Mouse (Mus musculus) right cerebral cortex, adult 18-20 months (tissue): ENCODE data around the gene Cmss1.
A peak's percentile ranks its signal among the peaks of the same experiment; 100 is the strongest.

ENCODE experiments used
- DNase-seq: peaks from one replicate; pipeline ENCODE4 v3.0.0; 2022; ENCODE audit warnings: mixed read lengths

Gene Cmss1

GRCm38 (mm10) chr16:57606444-57607227 lies at the start of gene Cmss1:
Cmss1 (minus strand) TSS chr16:57606864.
- DNase-seq: peak; percentile 79

GRCm38 (mm10) chr16:57649888-57650287 lies 43.2 kb upstream of the Cmss1 start:
- DNase-seq: no peak

GRCm38 (mm10) chr16:57641346-57641885 lies 34.8 kb upstream of the Cmss1 start:
- DNase-seq: no peak

GRCm38 (mm10) chr16:57634766-57635165 lies 28.1 kb upstream of the Cmss1 start:
- DNase-seq: no peak

DNA sequence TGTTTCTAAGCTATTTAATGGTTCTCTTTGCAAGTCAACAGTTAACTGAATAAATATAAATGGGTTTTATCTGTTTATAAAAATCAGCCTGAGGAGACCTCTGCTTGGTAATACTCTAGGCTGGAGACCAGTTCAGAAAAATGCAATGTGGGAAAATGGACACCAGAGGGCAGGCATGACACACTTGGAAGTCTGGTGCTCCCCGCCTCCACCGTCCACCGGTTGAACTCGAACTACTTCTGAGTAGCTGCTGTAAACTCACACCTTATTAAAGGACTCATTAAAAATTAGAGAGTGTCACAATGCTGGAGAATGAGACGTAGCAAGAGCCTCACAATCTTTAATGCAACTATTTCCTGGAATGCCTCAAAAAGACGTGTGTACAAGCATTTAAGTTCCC lies 27.5 kb upstream of the Cmss1 start:
- peak; percentile 73 for DNase-seq

DNA sequence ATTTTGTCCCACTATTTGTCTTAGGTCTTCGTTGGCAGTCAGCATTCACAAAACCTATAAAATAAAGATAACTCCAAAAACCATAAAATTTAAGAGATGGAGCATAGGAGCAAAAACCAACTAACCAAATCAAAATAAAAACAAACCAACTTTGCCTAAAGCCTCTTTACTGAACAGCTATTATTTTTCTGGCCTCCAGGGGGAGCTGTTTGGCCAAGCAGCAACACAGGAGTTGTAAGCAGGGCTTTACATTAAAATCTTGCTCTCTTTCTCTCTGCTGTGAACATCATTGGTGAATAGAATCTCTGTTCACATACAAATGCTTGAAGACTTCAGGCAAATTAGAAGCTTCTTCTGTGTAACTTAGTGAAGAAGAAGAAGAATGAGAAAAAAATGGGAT lies 5.1 kb upstream of the Cmss1 start:
- peak; percentile 28 for DNase-seq

DNA sequence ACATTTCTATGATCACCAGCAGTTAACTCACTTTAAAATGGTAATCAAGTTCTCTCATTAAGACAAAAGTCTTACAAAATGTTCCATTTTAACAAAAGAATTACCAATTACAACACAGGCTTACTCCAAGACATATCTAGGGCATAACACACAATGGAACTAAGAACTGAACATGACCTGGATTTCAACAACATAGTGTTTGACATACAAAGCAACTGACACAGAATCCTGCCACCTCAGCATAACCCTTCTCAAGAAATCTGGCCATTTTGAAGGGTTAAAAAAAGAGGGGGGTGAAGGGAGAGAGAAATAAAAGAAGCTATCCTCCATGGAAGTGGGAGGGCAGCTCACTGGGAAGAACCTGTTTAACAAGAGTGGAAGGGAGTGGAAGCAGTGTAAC lies 5.6 kb downstream of the Cmss1 start:
- no peak for DNase-seq

DNA sequence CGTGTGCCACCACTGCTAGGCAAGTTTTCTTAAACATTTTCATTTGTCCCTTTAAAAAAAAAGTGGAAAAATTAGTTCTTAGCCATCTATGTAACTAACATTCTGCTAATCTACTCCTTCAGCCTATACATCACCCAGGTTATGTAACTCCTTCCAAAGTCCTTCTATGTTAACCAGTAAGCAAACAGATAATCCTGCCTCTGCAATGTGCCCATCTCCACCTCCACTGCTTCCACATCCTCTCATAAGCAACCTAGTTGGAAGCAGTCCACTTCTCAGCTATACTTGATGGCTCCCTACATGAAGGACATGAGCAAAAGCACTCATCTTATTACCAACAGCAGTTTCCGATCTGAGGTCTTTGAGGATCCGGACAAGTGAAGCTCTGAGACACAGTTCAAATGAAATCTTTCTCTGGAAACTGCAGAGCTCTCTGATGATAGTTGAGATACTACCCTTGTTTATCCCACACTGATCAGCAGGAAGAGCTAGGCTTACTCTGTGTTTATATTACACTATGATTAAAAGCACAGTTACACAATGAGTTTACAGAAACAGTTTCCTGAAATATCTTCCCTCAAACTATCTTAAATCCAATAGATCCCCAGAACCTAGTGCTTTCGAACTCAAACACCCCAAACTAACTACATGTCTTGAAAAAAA lies 9.2 kb downstream of the Cmss1 start:
- DNase-seq: peak; percentile 4

- DNase-seq: peak; percentile 14
Observed at GRCm38 (mm10) chr16:57593422-57594157, 13.1 kb downstream of the Cmss1 start.

DNA sequence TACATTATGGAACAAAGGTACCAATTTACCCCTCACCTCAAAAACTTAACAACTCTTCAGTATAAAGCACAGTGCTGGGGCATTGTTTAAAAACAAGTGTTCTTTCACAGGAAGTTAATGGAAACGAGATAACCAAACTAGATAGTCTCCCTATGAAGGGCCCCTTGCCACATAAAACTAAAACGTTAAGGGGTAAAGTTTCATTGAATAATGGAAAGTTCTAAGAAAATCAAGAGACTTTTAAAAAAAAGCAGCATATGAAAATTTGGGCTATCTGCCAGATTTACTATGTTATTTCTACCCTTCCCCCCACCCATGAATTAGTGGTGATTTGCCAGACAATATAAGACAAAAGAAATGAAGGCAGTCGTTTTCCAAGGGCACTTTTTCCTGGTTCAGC lies 21.5 kb downstream of the Cmss1 start:
- no peak for DNase-seq

DNA sequence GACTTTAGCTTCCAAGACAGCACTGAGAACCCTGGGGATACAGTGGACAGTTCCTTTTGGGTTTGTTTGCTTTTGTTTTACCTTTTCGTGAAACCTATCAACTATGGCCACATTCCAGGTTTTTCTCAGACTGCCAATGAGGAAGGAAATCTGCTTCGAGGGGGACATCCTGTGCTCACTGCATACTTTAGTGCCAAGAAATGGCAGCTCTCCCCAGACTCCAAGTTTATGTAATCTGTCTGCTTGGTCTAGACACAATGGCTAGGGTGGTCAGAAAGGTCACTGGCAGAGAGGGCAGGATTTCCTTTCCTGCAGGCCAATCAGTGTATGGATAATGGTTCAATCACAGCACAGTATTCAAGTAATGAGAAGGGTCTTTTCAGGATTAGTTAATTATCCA lies 24.7 kb downstream of the Cmss1 start:
- no peak for DNase-seq

- DNase-seq: no peak
Observed at GRCm38 (mm10) chr16:57580041-57580440, 26.6 kb downstream of the Cmss1 start.

DNA sequence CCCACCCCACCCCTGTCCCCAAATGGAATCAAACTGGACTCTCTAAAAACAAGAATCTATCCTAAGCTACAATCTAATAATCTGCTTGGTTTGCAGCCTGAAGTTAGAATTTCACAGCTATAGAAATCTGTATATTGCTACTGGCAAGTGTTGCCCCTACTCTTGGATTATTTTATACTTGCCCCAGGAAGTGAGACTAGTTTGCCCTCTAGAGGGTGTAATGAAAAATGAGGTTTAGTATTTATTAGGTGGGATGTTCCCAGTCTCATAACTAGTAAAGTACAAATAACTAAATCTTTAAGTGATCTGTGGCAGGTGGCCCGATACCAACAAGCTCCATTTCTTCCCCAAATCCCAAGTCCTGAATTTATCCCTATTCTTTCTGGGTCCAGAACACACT lies 29.1 kb downstream of the Cmss1 start:
- no peak for DNase-seq

GRCm38 (mm10) chr16:57575764-57576388 lies 30.8 kb downstream of the Cmss1 start:
- no peak for DNase-seq

- no peak for DNase-seq
Observed at GRCm38 (mm10) chr16:57573831-57574230, 32.8 kb downstream of the Cmss1 start.

DNA sequence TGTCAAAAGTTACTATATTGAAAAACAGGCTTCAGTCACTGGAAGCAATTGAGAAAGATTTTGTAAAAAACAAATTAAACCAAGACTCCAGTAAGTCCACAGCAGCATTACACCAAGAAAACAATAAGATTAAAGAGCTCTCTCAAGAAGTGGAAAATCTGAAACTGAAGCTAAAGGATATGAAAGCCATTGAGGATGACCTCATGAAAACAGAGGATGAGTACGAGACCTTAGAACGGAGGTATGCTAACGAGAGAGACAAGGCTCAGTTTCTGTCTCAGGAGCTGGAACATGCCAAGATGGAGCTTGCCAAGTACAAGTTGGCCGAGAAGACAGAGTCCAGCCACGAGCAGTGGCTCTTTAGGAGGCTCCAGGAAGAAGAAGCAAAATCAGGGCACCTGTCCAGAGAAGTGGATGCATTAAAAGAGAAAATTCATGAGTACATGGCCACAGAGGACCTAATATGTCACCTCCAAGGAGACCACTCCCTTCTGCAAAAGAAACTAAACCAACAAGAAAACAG lies 35.8 kb downstream of the Cmss1 start:
- no peak for DNase-seq

GRCm38 (mm10) chr16:57568648-57569404 lies 37.8 kb downstream of the Cmss1 start:
- DNase-seq: no peak

GRCm38 (mm10) chr16:57566215-57566614 lies 40.4 kb downstream of the Cmss1 start:
- DNase-seq: no peak

DNA sequence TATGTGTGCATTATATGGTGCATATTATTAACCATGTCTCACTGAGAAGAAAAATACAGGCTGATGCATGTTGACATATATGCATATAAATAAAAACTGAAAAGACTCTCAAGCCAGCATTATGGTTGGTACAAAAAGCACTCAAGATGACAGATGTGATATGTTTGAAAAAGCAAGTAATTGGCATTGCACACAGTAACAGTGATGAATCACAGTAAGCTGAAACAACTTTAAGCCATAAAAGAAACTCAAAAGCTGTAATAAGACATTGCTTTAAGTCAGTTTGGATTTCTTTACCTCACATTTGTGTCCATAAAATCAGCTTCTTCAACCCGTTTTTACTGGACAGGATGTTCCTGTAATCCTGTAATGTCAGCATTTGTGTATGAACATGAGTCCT lies 41.9 kb downstream of the Cmss1 start:
- no peak for DNase-seq

DNA sequence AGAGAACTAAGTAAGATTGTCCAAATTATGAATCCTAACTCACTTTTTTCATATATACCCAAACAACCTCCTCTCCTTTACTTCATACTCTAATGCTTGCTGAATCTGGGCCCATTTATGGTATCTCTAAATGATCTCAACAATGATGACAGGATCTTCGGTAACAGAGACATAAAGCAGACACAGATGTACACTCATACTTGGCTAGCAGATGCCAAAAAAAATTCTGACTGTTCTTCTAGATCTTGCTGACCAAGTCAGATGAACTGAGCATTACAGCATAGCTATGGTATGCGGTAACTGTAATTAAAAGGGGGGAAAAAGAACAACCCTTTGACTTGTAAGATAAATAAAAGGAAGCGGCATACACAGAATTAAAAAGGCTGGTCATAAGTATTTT lies 43.2 kb downstream of the Cmss1 start:
- no peak for DNase-seq

GRCm38 (mm10) chr16:57560185-57560584 lies 46.5 kb downstream of the Cmss1 start:
- DNase-seq: no peak

- DNase-seq: no peak
Observed at GRCm38 (mm10) chr16:57558258-57558657, 48.4 kb downstream of the Cmss1 start.
